Mouse (Mus musculus): Measurements from ENCODE around the gene Sc5d. TPM values are rescaled to one million over a fixed set of nuclear protein-coding genes. Genes with fewer than 3 reads are reported as not detected.

The Sc5d gene
- polyA plus RNA-seq, 1 experiment from 2014 or later: 79.0 TPM

- Histone ChIP-seq H3K9ac (replicated peaks) (no peak overlapping the region), H3K4me3 (replicated peaks) (no peak overlapping the region), H3K27ac (replicated peaks) (no peak overlapping the region), H3K27me3 (replicated peaks) (no peaks in the 10 kb centered on the region), H3K4me1 (no peaks in the 10 kb centered on the region), H3K4me2 (no peak overlapping the region), H3K9me3 (replicated peaks) (no peaks in the 10 kb centered on the region), H3K36me3 (no peaks in the 10 kb centered on the region)
- 73% methylated on average over 11 of the region's 11 CpGs for WGBS
- ATAC-seq (ENCODE audit: low FRiP score): no peak
Measured at GRCm38 (mm10) chr9:42275761-42276145, 11.7 kb upstream of the Sc5d start.

DNA sequence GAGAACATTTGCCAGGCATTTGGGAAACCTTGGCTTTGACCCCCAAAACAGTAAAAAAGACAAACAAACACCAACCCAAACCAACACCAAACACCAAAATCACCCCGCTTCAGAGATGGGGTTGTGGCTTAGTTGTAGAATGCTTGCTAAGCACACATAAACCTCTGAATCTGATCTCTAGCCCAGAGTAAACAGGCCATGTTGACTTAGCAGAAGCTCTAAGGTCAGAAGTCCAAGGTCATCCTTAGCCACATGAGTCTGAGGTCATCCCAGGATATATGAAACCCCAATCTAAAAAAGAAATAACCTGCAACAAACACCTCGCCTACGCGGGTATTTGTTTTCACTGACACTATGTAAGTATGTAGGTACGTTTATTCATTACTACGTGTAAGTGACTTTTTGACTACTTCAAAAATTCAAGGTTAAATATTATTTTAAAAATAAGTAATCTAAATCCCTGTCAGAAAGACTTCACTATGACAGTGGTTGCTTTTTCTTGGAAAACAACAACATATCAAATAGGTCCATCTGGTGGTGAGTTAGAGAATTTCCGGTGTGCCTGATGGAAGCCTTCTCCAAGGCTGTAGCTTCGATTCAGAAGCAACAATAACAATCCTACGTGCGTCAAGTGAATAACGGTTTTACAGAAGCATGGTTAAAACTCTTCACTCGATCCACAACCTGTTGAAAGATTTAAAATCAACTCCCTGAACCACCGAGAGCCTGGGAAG lies 11.1 kb upstream of the Sc5d start:
- no peaks in the 10 kb centered on the region for H3K9me3 ChIP-seq (replicated peaks)
- H3K4me3 ChIP-seq (replicated peaks): no peak overlapping the region
- no peaks in the 10 kb centered on the region for H3K4me1 ChIP-seq
- ATAC-seq (ENCODE audit: low FRiP score): no peak
- H3K27ac ChIP-seq (replicated peaks): no peak overlapping the region
- H3K4me2 ChIP-seq: no peak overlapping the region
- WGBS: 65% methylated on average over 13 of the region's 13 CpGs
- H3K36me3 ChIP-seq: no peaks in the 10 kb centered on the region
- no peaks in the 10 kb centered on the region for H3K27me3 ChIP-seq (replicated peaks)
- H3K9ac ChIP-seq (replicated peaks): no peak overlapping the region

DNA sequence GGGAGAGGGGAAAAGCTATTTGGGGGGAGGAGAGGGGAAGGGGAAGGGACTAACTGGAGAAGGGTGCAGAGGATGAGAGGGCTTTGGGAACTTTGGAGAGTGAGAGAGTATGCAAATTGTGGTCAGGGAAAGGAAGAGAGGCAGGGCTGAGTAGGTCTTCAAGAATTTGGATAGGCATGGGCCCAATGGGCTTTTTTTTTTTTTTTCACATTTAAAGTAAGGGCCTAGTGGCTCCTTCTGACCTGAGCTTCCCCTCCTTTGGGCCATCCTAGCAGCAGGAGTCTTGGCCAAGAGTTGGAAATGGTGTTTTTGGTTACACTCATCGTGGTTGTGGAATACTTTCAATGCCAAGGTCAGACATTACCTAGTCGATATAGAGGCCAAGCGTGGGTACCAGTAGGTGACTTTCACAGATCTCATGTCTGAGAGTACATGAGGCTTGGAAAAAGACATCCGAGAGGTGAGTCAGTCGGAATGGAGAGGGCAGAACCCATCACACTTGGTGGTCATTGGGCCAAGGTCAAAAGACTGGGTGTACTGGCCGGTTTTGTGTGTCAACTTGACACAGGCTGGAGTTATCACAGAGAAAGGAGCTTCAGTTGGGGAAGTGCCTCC lies 9.7 kb upstream of the Sc5d start:
- no peak overlapping the region for H3K4me3 ChIP-seq (replicated peaks)
- H3K9me3 ChIP-seq (replicated peaks): no peaks in the 10 kb centered on the region
- H3K27ac ChIP-seq (replicated peaks): no peak overlapping the region
- H3K9ac ChIP-seq (replicated peaks): no peak overlapping the region
- H3K4me2 ChIP-seq: no peak overlapping the region
- no peaks in the 10 kb centered on the region for H3K27me3 ChIP-seq (replicated peaks)
- H3K4me1 ChIP-seq: no peaks in the 10 kb centered on the region
- 97% methylated on average over 6 of the region's 6 CpGs for WGBS
- ATAC-seq (ENCODE audit: low FRiP score): no peak
- H3K36me3 ChIP-seq: no peaks in the 10 kb centered on the region

- 79% methylated on average over 3 of the region's 3 CpGs for WGBS
- Histone ChIP-seq H3K9me3 (replicated peaks) (no peaks in the 10 kb centered on the region), H3K36me3 (no peaks in the 10 kb centered on the region), H3K27ac (replicated peaks) (no peak overlapping the region), H3K4me2 (no peak overlapping the region), H3K9ac (replicated peaks) (no peak overlapping the region), H3K4me3 (replicated peaks) (no peak overlapping the region), H3K27me3 (replicated peaks) (no peaks in the 10 kb centered on the region), H3K4me1 (no peaks in the 10 kb centered on the region)
- no peak for ATAC-seq (ENCODE audit: low FRiP score)
Measured at GRCm38 (mm10) chr9:42273174-42273573, 9.1 kb upstream of the Sc5d start.

- H3K4me3 ChIP-seq (replicated peaks): no peak overlapping the region
- H3K27me3 ChIP-seq (replicated peaks): no peaks in the 10 kb centered on the region
- no peak overlapping the region for H3K27ac ChIP-seq (replicated peaks)
- H3K9me3 ChIP-seq (replicated peaks): no peaks in the 10 kb centered on the region
- no peak for ATAC-seq (ENCODE audit: low FRiP score)
- H3K9ac ChIP-seq (replicated peaks): no peak overlapping the region
- H3K4me2 ChIP-seq: no peak overlapping the region
- no peaks in the 10 kb centered on the region for H3K4me1 ChIP-seq
- WGBS: 71% methylated on average over 4 of the region's 4 CpGs
- H3K36me3 ChIP-seq: no peaks in the 10 kb centered on the region
Measured at GRCm38 (mm10) chr9:42272690-42273089, 8.6 kb upstream of the Sc5d start.

DNA sequence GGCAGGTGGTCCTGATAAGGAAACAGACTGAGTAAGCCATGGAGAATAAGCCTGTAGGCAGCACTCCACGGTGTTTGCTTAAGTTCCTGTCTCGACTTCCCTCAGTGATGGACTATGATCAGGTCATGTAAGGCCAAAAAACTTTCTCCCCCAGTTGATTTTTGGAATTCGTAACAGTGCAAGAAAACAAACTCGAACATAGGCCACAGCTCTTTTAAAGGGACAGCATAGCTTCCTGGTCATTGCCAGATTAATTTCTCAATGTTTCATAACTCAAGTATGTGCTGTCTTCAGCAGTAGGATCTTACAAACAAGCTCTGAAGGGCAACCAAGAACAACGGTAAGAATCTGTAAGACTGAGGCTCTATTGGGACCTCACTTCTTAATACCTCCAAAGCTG lies 7.4 kb upstream of the Sc5d start:
- no peaks in the 10 kb centered on the region for H3K4me1 ChIP-seq
- H3K9me3 ChIP-seq (replicated peaks): no peaks in the 10 kb centered on the region
- H3K9ac ChIP-seq (replicated peaks): no peak overlapping the region
- WGBS: 86% methylated on average over 5 of the region's 5 CpGs
- H3K36me3 ChIP-seq: no peaks in the 10 kb centered on the region
- no peak for ATAC-seq (ENCODE audit: low FRiP score)
- no peaks in the 10 kb centered on the region for H3K27me3 ChIP-seq (replicated peaks)
- H3K4me3 ChIP-seq (replicated peaks): no peak overlapping the region
- no peak overlapping the region for H3K4me2 ChIP-seq
- no peak overlapping the region for H3K27ac ChIP-seq (replicated peaks)

DNA sequence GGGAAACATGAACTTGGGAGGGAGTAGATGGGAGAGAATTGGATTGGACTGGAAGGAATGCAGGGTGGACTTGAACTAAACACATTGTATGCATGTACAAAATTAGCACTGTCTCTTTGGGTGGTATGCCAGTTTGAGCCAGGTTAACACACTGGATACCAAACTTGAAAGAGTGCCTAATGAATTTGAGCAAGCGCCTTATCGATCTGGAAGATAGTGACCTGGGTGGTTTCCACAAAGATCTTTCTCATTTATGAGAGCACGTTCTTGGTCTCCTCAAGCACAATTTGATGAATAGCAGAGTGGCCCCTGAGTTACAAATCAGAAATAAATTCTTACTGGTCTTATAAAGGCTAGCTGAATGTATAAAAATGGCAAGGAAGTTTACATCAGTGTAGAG lies 6.6 kb upstream of the Sc5d start:
- Histone ChIP-seq H3K9me3 (replicated peaks) (no peaks in the 10 kb centered on the region), H3K4me1 (no peaks in the 10 kb centered on the region; the same call in 1 of the 2 replicates), H3K4me2 (no peak overlapping the region), H3K27ac (replicated peaks) (no peak overlapping the region), H3K4me3 (replicated peaks) (no peak overlapping the region), H3K36me3 (no peaks in the 10 kb centered on the region), H3K27me3 (replicated peaks) (no peaks in the 10 kb centered on the region), H3K9ac (replicated peaks) (no peak overlapping the region)
- 94% methylated on average over 3 of the region's 3 CpGs for WGBS
- ATAC-seq (ENCODE audit: low FRiP score): no peak

DNA sequence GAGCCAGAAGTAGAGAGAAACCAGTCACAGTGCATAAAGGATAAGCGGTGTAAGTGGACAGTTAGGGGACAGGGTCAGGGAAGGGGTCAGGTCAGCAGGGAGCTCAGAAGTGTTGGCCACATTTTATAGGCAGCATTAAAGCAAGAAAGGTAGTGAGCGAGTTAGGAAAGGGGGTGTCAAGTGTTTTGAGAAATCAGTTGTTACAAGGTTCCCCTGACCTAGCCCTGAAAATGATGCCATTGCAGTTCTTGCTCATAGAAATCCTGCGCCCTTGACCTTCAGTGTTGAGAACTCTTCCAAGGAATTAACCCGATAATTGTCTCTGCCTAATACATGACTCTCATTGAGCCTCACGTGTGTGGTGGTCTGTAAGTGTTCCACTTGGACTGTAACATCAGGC lies 6.0 kb upstream of the Sc5d start:
- 85% methylated on average over 5 of the region's 5 CpGs for whole genome bisulfite sequencing
- Histone ChIP-seq H3K36me3 (no peaks in the 10 kb centered on the region), H3K27me3 (replicated peaks) (no peaks in the 10 kb centered on the region), H3K4me2 (no peak overlapping the region), H3K9me3 (replicated peaks) (no peaks in the 10 kb centered on the region), H3K27ac (replicated peaks) (no peak overlapping the region), H3K4me1 (peaks cover 5% of the 10 kb centered on the region), H3K4me3 (replicated peaks) (no peak overlapping the region), H3K9ac (replicated peaks) (no peak overlapping the region)
- no peak for ATAC-seq (ENCODE audit: low FRiP score)

- Histone ChIP-seq H3K36me3 (no peaks in the 10 kb centered on the region), H3K9ac (replicated peaks) (no peak overlapping the region), H3K9me3 (replicated peaks) (no peaks in the 10 kb centered on the region), H3K4me1 (peaks cover 13% of the 10 kb centered on the region), H3K4me3 (replicated peaks) (no peak overlapping the region), H3K27me3 (replicated peaks) (no peaks in the 10 kb centered on the region), H3K4me2 (no peak overlapping the region), H3K27ac (replicated peaks) (no peak overlapping the region)
- WGBS: 82% methylated on average over 5 of the region's 5 CpGs
- ATAC-seq (ENCODE audit: low FRiP score): no peak
Measured at GRCm38 (mm10) chr9:42268371-42268770, 4.3 kb upstream of the Sc5d start.

DNA sequence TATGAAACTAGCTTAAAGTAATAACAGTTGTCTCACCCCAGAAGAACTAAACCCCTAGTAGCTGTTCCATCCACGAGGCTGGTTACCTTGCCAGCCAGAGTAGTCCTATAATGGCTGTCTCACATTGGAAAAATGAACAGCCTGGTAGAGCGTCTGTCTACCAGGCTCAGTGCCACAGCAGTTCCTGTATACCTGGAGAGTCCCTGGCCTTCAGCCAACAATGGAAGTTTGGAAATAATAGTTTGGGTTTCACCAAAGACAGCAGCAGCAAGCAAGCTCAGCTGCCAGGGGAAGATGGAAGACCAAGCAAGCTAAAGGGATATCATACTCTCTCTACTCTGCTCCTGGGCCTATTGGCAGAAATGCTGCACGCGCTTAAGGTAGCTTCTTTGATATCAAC lies 1.3 kb upstream of the Sc5d start:
- Histone ChIP-seq H3K4me1 (peaks cover 35% of the 10 kb centered on the region), H3K27ac (replicated peaks) (no peak overlapping the region), H3K9ac (replicated peaks) (no peak overlapping the region), H3K27me3 (replicated peaks) (no peaks in the 10 kb centered on the region), H3K4me3 (replicated peaks) (no peak overlapping the region), H3K4me2 (peak overlapping the region; percentile 68; the same call in 1 of the 2 replicates), H3K36me3 (no peaks in the 10 kb centered on the region), H3K9me3 (replicated peaks) (no peaks in the 10 kb centered on the region)
- no peak for ATAC-seq (ENCODE audit: low FRiP score)
- whole genome bisulfite sequencing: 80% methylated on average over 4 of the region's 4 CpGs

GRCm38 (mm10) chr9:42263709-42264111 lies 346 bp downstream of the Sc5d start:
- Histone ChIP-seq H3K36me3 (peaks cover 6% of the 10 kb centered on the region), H3K27me3 (replicated peaks) (no peaks in the 10 kb centered on the region), H3K4me1 (peaks cover 35% of the 10 kb centered on the region), H3K9me3 (replicated peaks) (no peaks in the 10 kb centered on the region), H3K4me2 (peak overlapping the region; percentile 68), H3K9ac (replicated peaks) (peak overlapping the region; percentile 78), H3K27ac (replicated peaks) (peak overlapping the region; percentile 94), H3K4me3 (replicated peaks) (peak overlapping the region; percentile 72)
- WGBS: under 1% methylated on average over 18 of the region's 18 CpGs
- peak; percentile 51 for ATAC-seq (ENCODE audit: low FRiP score)

DNA sequence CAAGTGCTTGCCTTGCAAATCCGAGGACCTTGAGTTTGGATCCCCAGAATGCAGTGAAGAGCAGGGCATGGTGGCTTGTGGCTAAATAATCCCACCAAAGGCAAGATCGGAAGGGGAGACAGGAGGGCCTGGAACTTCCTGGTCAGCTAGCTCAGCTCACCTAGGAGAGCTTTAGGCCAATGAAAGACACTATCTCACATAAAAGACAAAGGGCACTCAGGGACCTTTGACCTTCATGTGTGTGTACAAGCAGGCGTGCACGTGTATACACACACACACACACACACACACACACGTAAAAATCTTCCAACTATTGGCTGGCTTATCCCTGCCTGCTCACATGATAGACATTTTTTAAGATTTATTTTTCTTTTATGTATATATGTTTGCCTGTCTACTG lies 3.6 kb downstream of the Sc5d start:
- 96% methylated on average over 5 of the region's 5 CpGs for WGBS
- Histone ChIP-seq H3K9ac (replicated peaks) (no peak overlapping the region), H3K4me2 (no peak overlapping the region), H3K36me3 (peaks cover 37% of the 10 kb centered on the region), H3K9me3 (replicated peaks) (no peaks in the 10 kb centered on the region), H3K4me3 (replicated peaks) (no peak overlapping the region), H3K27ac (replicated peaks) (no peak overlapping the region), H3K27me3 (replicated peaks) (no peaks in the 10 kb centered on the region), H3K4me1 (peaks cover 34% of the 10 kb centered on the region)
- no peak for ATAC-seq (ENCODE audit: low FRiP score)
